Mouse (Mus musculus): Measurements from ENCODE around the gene Cyb561d2.

Cyb561d2 gene

GRCm38 (mm10) chr9:107521711-107522399 is 20.1 kb downstream of the Cyb561d2 start:
- DNase-seq (ENCODE audit: low spot score in 2 of 2): no peak

GRCm38 (mm10) chr9:107521190-107521589 is 20.8 kb downstream of the Cyb561d2 start:
- no peak for DNase-seq (ENCODE audit: low spot score in 2 of 2)

GRCm38 (mm10) chr9:107520331-107520730 is 21.7 kb downstream of the Cyb561d2 start:
- no peak for DNase-seq (ENCODE audit: low spot score in 2 of 2)

GRCm38 (mm10) chr9:107514303-107514955 is 27.6 kb downstream of the Cyb561d2 start:
- DNase-seq (ENCODE audit: low spot score in 2 of 2): peak in 1 of 2 experiments; percentile 87

- no peak for DNase-seq (ENCODE audit: low spot score in 2 of 2)
Measured at GRCm38 (mm10) chr9:107512326-107512725, 29.7 kb downstream of the Cyb561d2 start.

GRCm38 (mm10) chr9:107511436-107511835 is 30.6 kb downstream of the Cyb561d2 start:
- no peak for DNase-seq (ENCODE audit: low spot score in 2 of 2)

GRCm38 (mm10) chr9:107510384-107511100 is 31.5 kb downstream of the Cyb561d2 start:
- no peak for DNase-seq (ENCODE audit: low spot score in 2 of 2)

GRCm38 (mm10) chr9:107508266-107508665 is 33.7 kb downstream of the Cyb561d2 start:
- peak in 1 of 2 experiments; percentile 54 for DNase-seq (ENCODE audit: low spot score in 2 of 2)

GRCm38 (mm10) chr9:107504662-107505537 is 37.1 kb downstream of the Cyb561d2 start:
- no peak for DNase-seq (ENCODE audit: low spot score in 2 of 2)

- DNase-seq (ENCODE audit: low spot score in 2 of 2): no peak
Measured at GRCm38 (mm10) chr9:107502131-107502846, 39.7 kb downstream of the Cyb561d2 start.

GRCm38 (mm10) chr9:107500708-107501286 is 41.2 kb downstream of the Cyb561d2 start:
- no peak for DNase-seq (ENCODE audit: low spot score in 2 of 2)

GRCm38 (mm10) chr9:107496359-107496758 is 45.6 kb downstream of the Cyb561d2 start:
- DNase-seq (ENCODE audit: low spot score in 2 of 2): no peak

GRCm38 (mm10) chr9:107494238-107494637 is 47.8 kb downstream of the Cyb561d2 start:
- no peak for DNase-seq (ENCODE audit: low spot score in 2 of 2)

- DNase-seq (ENCODE audit: low spot score in 2 of 2): no peak
Measured at GRCm38 (mm10) chr9:107493511-107493910, 48.5 kb downstream of the Cyb561d2 start.

GRCm38 (mm10) chr9:107490625-107491024 is 51.4 kb downstream of the Cyb561d2 start:
- DNase-seq (ENCODE audit: low spot score in 2 of 2): no peak

GRCm38 (mm10) chr9:107490146-107490545 is 51.8 kb downstream of the Cyb561d2 start:
- DNase-seq (ENCODE audit: low spot score in 2 of 2): no peak
